Mouse (Mus musculus): ENCODE data around the gene Setdb2. TPM values are rescaled to one million over a fixed set of nuclear protein-coding genes. Genes with fewer than 3 reads are reported as not detected.

Setdb2 gene
- 5.8 and 7.2 TPM in 2 replicates for polyA plus RNA-seq (2015; fragmentation: Nextera tagmentation; extraction: Ambion mirVana)

DNA sequence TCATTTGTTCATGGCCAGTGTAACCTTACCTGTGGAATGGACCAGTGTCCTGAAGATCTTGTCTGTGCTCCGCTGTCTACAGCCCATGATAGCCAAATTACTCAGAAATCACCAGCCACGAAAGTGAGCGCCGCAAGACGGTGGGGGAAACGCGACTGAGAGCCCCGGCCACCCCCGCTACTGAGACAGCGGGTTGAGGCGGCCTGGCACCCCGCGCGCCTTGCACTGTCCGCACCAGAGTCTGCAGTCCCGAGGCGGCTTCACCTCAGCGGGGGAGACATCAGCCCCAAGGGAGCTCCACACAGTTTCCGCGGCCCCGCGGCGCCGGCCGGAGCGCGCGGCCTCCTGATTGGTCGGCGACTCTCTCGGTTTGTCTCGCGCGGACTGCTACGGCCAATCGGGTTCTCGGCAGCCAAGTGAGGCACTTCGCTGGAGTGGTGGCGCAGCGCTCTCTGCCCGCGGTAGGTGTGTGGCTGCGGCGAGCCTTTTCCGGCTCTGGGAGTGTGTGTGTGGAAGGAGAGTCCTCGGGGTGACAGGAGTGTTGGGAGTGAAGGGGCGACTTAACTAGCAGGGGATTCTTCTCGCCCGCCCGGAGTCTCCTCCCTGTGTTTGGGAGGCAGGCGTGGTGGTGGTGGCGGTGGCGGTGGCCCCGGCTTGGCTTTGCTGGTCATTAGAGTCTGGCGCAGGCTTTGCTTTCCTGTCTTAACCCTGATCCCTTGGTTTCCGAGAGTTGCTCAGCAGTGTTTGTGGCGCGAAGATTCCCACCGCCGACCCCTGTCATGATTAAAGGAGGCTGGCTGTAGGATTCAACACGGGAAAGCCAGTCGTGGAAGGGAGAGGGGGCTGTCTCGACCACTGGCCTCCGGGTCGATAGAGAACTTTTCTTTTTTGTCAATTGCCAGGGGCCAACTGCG, at the start of gene Setdb2, which contains the start of gene Cab39l:
Gene Setdb2 (minus strand): TSS at position 327 of the 914 bp plus-strand sequence.
Gene Cab39l (plus strand): TSS at position 415 of the 914 bp plus-strand sequence.

DNA sequence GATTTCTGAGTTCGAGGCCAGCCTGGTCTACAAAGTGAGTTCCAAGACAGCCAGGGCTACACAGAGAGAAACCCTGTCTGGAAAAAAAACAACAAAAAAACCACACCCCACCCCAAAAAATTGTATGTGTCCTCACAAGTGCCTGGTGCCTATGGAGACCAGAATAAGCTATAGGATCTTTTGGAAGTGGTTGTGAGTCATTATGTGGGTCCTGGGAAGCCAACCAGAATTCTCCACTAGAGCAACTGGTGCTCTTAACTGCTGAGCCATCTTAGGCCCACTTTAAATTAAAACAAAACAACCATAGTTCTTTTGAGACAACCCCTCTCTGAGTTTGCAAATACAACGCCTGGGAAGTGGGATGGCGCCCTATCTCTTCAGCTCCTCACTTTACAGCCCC, 45.4 kb downstream of the Setdb2 start, which contains the start of gene Phf11c:
Gene Phf11c (minus strand): TSS at position 101 of the 400 bp plus-strand sequence.

GRCm38 (mm10) chr14:59365244-59365644, 75.4 kb downstream of the Setdb2 start, which contains the start of gene Phf11d:
TSS of gene Phf11d (minus strand) at chr14:59365470.

Other genes starting within 250 kb of the Setdb2 start
- 27.0 and 32.6 TPM in 2 replicates for gene Rcbtb1, start 239.7 kb downstream of the Setdb2 start, polyA plus RNA-seq (2015; fragmentation: Nextera tagmentation; extraction: Ambion mirVana)
- 0.18 and 0.54 TPM in 2 replicates for gene Gm6904, start 180.7 kb downstream of the Setdb2 start, polyA plus RNA-seq (2015; fragmentation: Nextera tagmentation; extraction: Ambion mirVana)
- 0.39 and 0.51 TPM in 2 replicates for gene Phf11a, start 143.4 kb downstream of the Setdb2 start, polyA plus RNA-seq (2015; fragmentation: Nextera tagmentation; extraction: Ambion mirVana)
- 2.2 and 2.7 TPM in 2 replicates for gene Phf11b, start 99.5 kb downstream of the Setdb2 start, polyA plus RNA-seq (2015; fragmentation: Nextera tagmentation; extraction: Ambion mirVana)
- 6.9 and 8.3 TPM in 2 replicates for gene Phf11d, start 75.4 kb downstream of the Setdb2 start, polyA plus RNA-seq (2015; fragmentation: Nextera tagmentation; extraction: Ambion mirVana)
- gene Phf11c, start 45.5 kb downstream of the Setdb2 start, polyA plus RNA-seq (2015; fragmentation: Nextera tagmentation; extraction: Ambion mirVana) = 0.29 and 0.41 TPM in 2 replicates
- 25.6 and 30.3 TPM in 2 replicates for gene Cab39l, start 88 bp upstream of the Setdb2 start, polyA plus RNA-seq (2015; fragmentation: Nextera tagmentation; extraction: Ambion mirVana)
- gene Cdadc1, start 157.1 kb upstream of the Setdb2 start, polyA plus RNA-seq (2015; fragmentation: Nextera tagmentation; extraction: Ambion mirVana) = 57.9 and 66.3 TPM in 2 replicates
- 3.4 and 5.9 TPM in 2 replicates for gene Shisa2, start 184.4 kb upstream of the Setdb2 start, polyA plus RNA-seq (2015; fragmentation: Nextera tagmentation; extraction: Ambion mirVana)